Mouse (Mus musculus): ENCODE data around the gene Zfp988.
"Not testable (repeated sequence)": the region's sequence is repeated elsewhere in the genome, so short reads cannot be mapped to it uniquely, and the experiment has no call there.

Gene Zfp988

GRCm38 (mm10) chr4:147305436-147305835 is at the start of gene Zfp988:
Gene Zfp988 (plus strand): TSS chr4:147305674.
- DNase-seq (ENCODE audit: low read depth, low spot score), result not testable (repeated sequence)

GRCm38 (mm10) chr4:147262708-147263107 is 42.8 kb upstream of the Zfp988 start:
- not testable (repeated sequence) for DNase-seq (ENCODE audit: low read depth, low spot score)

- DNase-seq (ENCODE audit: low read depth, low spot score), result not testable (repeated sequence)
Observed at GRCm38 (mm10) chr4:147267302-147267701, 38.2 kb upstream of the Zfp988 start.

- not testable (repeated sequence) for DNase-seq (ENCODE audit: low read depth, low spot score)
Observed at GRCm38 (mm10) chr4:147268735-147269134, 36.7 kb upstream of the Zfp988 start.

GRCm38 (mm10) chr4:147270026-147270425 is 35.4 kb upstream of the Zfp988 start:
- DNase-seq (ENCODE audit: low read depth, low spot score), result not testable (repeated sequence)

- not testable (repeated sequence) for DNase-seq (ENCODE audit: low read depth, low spot score)
Observed at GRCm38 (mm10) chr4:147271601-147272000, 33.9 kb upstream of the Zfp988 start.

GRCm38 (mm10) chr4:147275021-147275772 is 30.3 kb upstream of the Zfp988 start:
- DNase-seq (ENCODE audit: low read depth, low spot score), result peak; percentile 18

- not testable (repeated sequence) for DNase-seq (ENCODE audit: low read depth, low spot score)
Observed at GRCm38 (mm10) chr4:147275773-147276140, 29.7 kb upstream of the Zfp988 start.

GRCm38 (mm10) chr4:147280406-147280805 is 25.1 kb upstream of the Zfp988 start:
- not testable (repeated sequence) for DNase-seq (ENCODE audit: low read depth, low spot score)

GRCm38 (mm10) chr4:147298585-147298984 is 6.9 kb upstream of the Zfp988 start:
- DNase-seq (ENCODE audit: low read depth, low spot score), result not testable (repeated sequence)

- DNase-seq (ENCODE audit: low read depth, low spot score), result not testable (repeated sequence)
Observed at GRCm38 (mm10) chr4:147302375-147302774, 3.1 kb upstream of the Zfp988 start.

- not testable (repeated sequence) for DNase-seq (ENCODE audit: low read depth, low spot score)
Observed at GRCm38 (mm10) chr4:147335036-147335690, 29.7 kb downstream of the Zfp988 start.

GRCm38 (mm10) chr4:147335691-147336367 is 30.4 kb downstream of the Zfp988 start:
- not testable (repeated sequence) for DNase-seq (ENCODE audit: low read depth, low spot score)

GRCm38 (mm10) chr4:147336368-147337195 is 31.1 kb downstream of the Zfp988 start:
- DNase-seq (ENCODE audit: low read depth, low spot score), result not testable (repeated sequence)

- DNase-seq (ENCODE audit: low read depth, low spot score), result not testable (repeated sequence)
Observed at GRCm38 (mm10) chr4:147337520-147337919, 32.0 kb downstream of the Zfp988 start.

- DNase-seq (ENCODE audit: low read depth, low spot score), result no peak
Observed at GRCm38 (mm10) chr4:147338032-147338610, 32.6 kb downstream of the Zfp988 start.

- DNase-seq (ENCODE audit: low read depth, low spot score), result not testable (repeated sequence)
Observed at GRCm38 (mm10) chr4:147338706-147339105, 33.2 kb downstream of the Zfp988 start.

GRCm38 (mm10) chr4:147339601-147340219 is 34.2 kb downstream of the Zfp988 start:
- not testable (repeated sequence) for DNase-seq (ENCODE audit: low read depth, low spot score)

- DNase-seq (ENCODE audit: low read depth, low spot score), result not testable (repeated sequence)
Observed at GRCm38 (mm10) chr4:147340236-147340635, 34.8 kb downstream of the Zfp988 start.

GRCm38 (mm10) chr4:147340876-147341275 is 35.4 kb downstream of the Zfp988 start:
- not testable (repeated sequence) for DNase-seq (ENCODE audit: low read depth, low spot score)

Data from CD4-positive, CD25-positive, alpha-beta regulatory T cell, adult 2 months (primary cell).